Mouse (Mus musculus): ENCODE data around the gene 3110040M04Rik. TPM values are rescaled to one million over a fixed set of nuclear protein-coding genes. Genes with fewer than 3 reads are reported as not detected.
"Not testable (repeated sequence)": the region's sequence is repeated elsewhere in the genome, so short reads cannot be mapped to it uniquely, and the experiment has no call there.

3110040M04Rik gene
- polyA plus RNA-seq, 1 experiment = 0.13 TPM

GRCm38 (mm10) chr1:151178505-151179083 lies 25.3 kb upstream of the 3110040M04Rik start:
- Histone ChIP-seq H3K36me3 (ENCODE audit: control insufficient read depth, insufficient read depth, low read length) (no peaks in the 10 kb centered on the region), H3K4me3 (ENCODE audit: insufficient read depth, low read depth, low read length) (no peak overlapping the region), H3K27ac (ENCODE audit: insufficient read depth, low read depth, low read length) (no peak overlapping the region), H3K27me3 (replicated peaks; ENCODE audit: control insufficient read depth, insufficient read depth, low read length) (no peaks in the 10 kb centered on the region), H3K4me1 (ENCODE audit: control insufficient read depth, insufficient read depth, low read length) (peaks cover 10% of the 10 kb centered on the region; the same call in 1 of the 2 replicates)
- 79% methylated on average over 2 of the region's 2 CpGs for WGBS
- no peak for DNase-seq
- TF ChIP-seq POLR2A (IDR thresholded peaks at IDR 0.05; ENCODE audit: low read depth, low read length) (no peak), CTCF (conservative IDR thresholded peaks at IDR 0.05; ENCODE audit: insufficient read depth, insufficient read length, low read depth, low read length) (no peak)

GRCm38 (mm10) chr1:151180167-151180566 lies 23.8 kb upstream of the 3110040M04Rik start:
- 85% methylated on average over 2 of the region's 2 CpGs for WGBS

GRCm38 (mm10) chr1:151182266-151182665 lies 21.7 kb upstream of the 3110040M04Rik start, which contains the start of gene Gm47985:
TSS of gene Gm47985 (plus strand) at chr1:151182537.
- not testable (repeated sequence) for H3K4me3 ChIP-seq (ENCODE audit: insufficient read depth, low read depth, low read length); H3K27ac ChIP-seq (ENCODE audit: insufficient read depth, low read depth, low read length); DNase-seq; H3K27me3 ChIP-seq (replicated peaks; ENCODE audit: control insufficient read depth, insufficient read depth, low read length); H3K36me3 ChIP-seq (ENCODE audit: control insufficient read depth, insufficient read depth, low read length)
- peaks cover 15% of the 10 kb centered on the region; the same call in 1 of the 2 replicates for H3K4me1 ChIP-seq (ENCODE audit: control insufficient read depth, insufficient read depth, low read length)
- 100% methylated on average over 1 of the region's 7 CpGs for WGBS

More at GRCm38 (mm10) chr1:151180167-151180566, 23.8 kb upstream of the 3110040M04Rik start:
- Histone ChIP-seq H3K27me3 (replicated peaks; ENCODE audit: control insufficient read depth, insufficient read depth, low read length) (no peaks in the 10 kb centered on the region), H3K36me3 (ENCODE audit: control insufficient read depth, insufficient read depth, low read length) (no peaks in the 10 kb centered on the region), H3K4me3 (ENCODE audit: insufficient read depth, low read depth, low read length) (no peak overlapping the region), H3K4me1 (ENCODE audit: control insufficient read depth, insufficient read depth, low read length) (peaks cover 10% of the 10 kb centered on the region; the same call in 1 of the 2 replicates), H3K27ac (ENCODE audit: insufficient read depth, low read depth, low read length) (no peak overlapping the region)
- no peak for DNase-seq
- TF ChIP-seq CTCF (conservative IDR thresholded peaks at IDR 0.05; ENCODE audit: insufficient read depth, insufficient read length, low read depth, low read length) = no peak

- WGBS = 42% methylated on average over 3 of the region's 3 CpGs
Measured at GRCm38 (mm10) chr1:151186186-151186585, 17.7 kb upstream of the 3110040M04Rik start.

GRCm38 (mm10) chr1:151186879-151187424 lies 17.0 kb upstream of the 3110040M04Rik start:
- DNase-seq = peak; percentile 51
- not testable (repeated sequence) for H3K4me3 ChIP-seq (ENCODE audit: insufficient read depth, low read depth, low read length); H3K27me3 ChIP-seq (replicated peaks; ENCODE audit: control insufficient read depth, insufficient read depth, low read length); H3K36me3 ChIP-seq (ENCODE audit: control insufficient read depth, insufficient read depth, low read length)
- Histone ChIP-seq H3K4me1 (ENCODE audit: control insufficient read depth, insufficient read depth, low read length) (peaks cover 14% of the 10 kb centered on the region; the same call in 1 of the 2 replicates), H3K27ac (ENCODE audit: insufficient read depth, low read depth, low read length) (peak overlapping the region; percentile 95)
- 47% methylated on average over 4 of the region's 4 CpGs for WGBS

More at GRCm38 (mm10) chr1:151186186-151186585, 17.7 kb upstream of the 3110040M04Rik start:
- DNase-seq = peak; percentile 67
- not testable (repeated sequence) for H3K27me3 ChIP-seq (replicated peaks; ENCODE audit: control insufficient read depth, insufficient read depth, low read length); H3K36me3 ChIP-seq (ENCODE audit: control insufficient read depth, insufficient read depth, low read length); H3K4me3 ChIP-seq (ENCODE audit: insufficient read depth, low read depth, low read length)
- Histone ChIP-seq H3K4me1 (ENCODE audit: control insufficient read depth, insufficient read depth, low read length) (peaks cover 14% of the 10 kb centered on the region; the same call in 1 of the 2 replicates), H3K27ac (ENCODE audit: insufficient read depth, low read depth, low read length) (peak overlapping the region; percentile 95)

GRCm38 (mm10) chr1:151188469-151188868 lies 15.5 kb upstream of the 3110040M04Rik start:
- peak overlapping the region; percentile 71; the same call in 1 of the 2 replicates for H3K27ac ChIP-seq (ENCODE audit: insufficient read depth, low read depth, low read length)
- WGBS = 57% methylated on average over 4 of the region's 4 CpGs
- TF ChIP-seq POLR2A (IDR thresholded peaks at IDR 0.05; ENCODE audit: low read depth, low read length) = no peak
- TF ChIP-seq CTCF (conservative IDR thresholded peaks at IDR 0.05; ENCODE audit: insufficient read depth, insufficient read length, low read depth, low read length) = no peak
- no peak overlapping the region for H3K4me3 ChIP-seq (ENCODE audit: insufficient read depth, low read depth, low read length)
- no peaks in the 10 kb centered on the region for H3K27me3 ChIP-seq (replicated peaks; ENCODE audit: control insufficient read depth, insufficient read depth, low read length)
- H3K4me1 ChIP-seq (ENCODE audit: control insufficient read depth, insufficient read depth, low read length) = peaks cover 14% of the 10 kb centered on the region; the same call in 1 of the 2 replicates
- peak; percentile 51 for DNase-seq
- H3K36me3 ChIP-seq (ENCODE audit: control insufficient read depth, insufficient read depth, low read length) = no peaks in the 10 kb centered on the region

- H3K4me1 ChIP-seq (ENCODE audit: control insufficient read depth, insufficient read depth, low read length) = peaks cover 11% of the 10 kb centered on the region; the same call in 1 of the 2 replicates
- H3K4me3 ChIP-seq (ENCODE audit: insufficient read depth, low read depth, low read length); DNase-seq; H3K36me3 ChIP-seq (ENCODE audit: control insufficient read depth, insufficient read depth, low read length); H3K27me3 ChIP-seq (replicated peaks; ENCODE audit: control insufficient read depth, insufficient read depth, low read length); H3K27ac ChIP-seq (ENCODE audit: insufficient read depth, low read depth, low read length): not testable (repeated sequence)
- WGBS = 100% methylated on average over 1 of the region's 7 CpGs
Measured at GRCm38 (mm10) chr1:151192075-151192474, 11.8 kb upstream of the 3110040M04Rik start, which contains the start of gene Gm8947. TSS of gene Gm8947 (plus strand) at chr1:151192376.

GRCm38 (mm10) chr1:151192739-151193138 lies 11.2 kb upstream of the 3110040M04Rik start:
- not testable (repeated sequence) for DNase-seq; H3K4me3 ChIP-seq (ENCODE audit: insufficient read depth, low read depth, low read length); H3K27me3 ChIP-seq (replicated peaks; ENCODE audit: control insufficient read depth, insufficient read depth, low read length); H3K36me3 ChIP-seq (ENCODE audit: control insufficient read depth, insufficient read depth, low read length); H3K27ac ChIP-seq (ENCODE audit: insufficient read depth, low read depth, low read length)
- WGBS = 77% methylated on average over 15 of the region's 15 CpGs
- peaks cover 10% of the 10 kb centered on the region; the same call in 1 of the 2 replicates for H3K4me1 ChIP-seq (ENCODE audit: control insufficient read depth, insufficient read depth, low read length)

GRCm38 (mm10) chr1:151195986-151196385 lies 7.9 kb upstream of the 3110040M04Rik start:
- not testable (repeated sequence) for H3K4me1 ChIP-seq (ENCODE audit: control insufficient read depth, insufficient read depth, low read length); H3K4me3 ChIP-seq (ENCODE audit: insufficient read depth, low read depth, low read length); H3K36me3 ChIP-seq (ENCODE audit: control insufficient read depth, insufficient read depth, low read length); H3K27me3 ChIP-seq (replicated peaks; ENCODE audit: control insufficient read depth, insufficient read depth, low read length)
- peak overlapping the region; percentile 46; the same call in 1 of the 2 replicates for H3K27ac ChIP-seq (ENCODE audit: insufficient read depth, low read depth, low read length)
- 53% methylated on average over 4 of the region's 4 CpGs for WGBS
- peak; percentile 53 for DNase-seq

GRCm38 (mm10) chr1:151196690-151197089 lies 7.2 kb upstream of the 3110040M04Rik start:
- not testable (repeated sequence) for H3K4me1 ChIP-seq (ENCODE audit: control insufficient read depth, insufficient read depth, low read length); H3K27me3 ChIP-seq (replicated peaks; ENCODE audit: control insufficient read depth, insufficient read depth, low read length); DNase-seq; H3K4me3 ChIP-seq (ENCODE audit: insufficient read depth, low read depth, low read length); H3K36me3 ChIP-seq (ENCODE audit: control insufficient read depth, insufficient read depth, low read length)
- H3K27ac ChIP-seq (ENCODE audit: insufficient read depth, low read depth, low read length) = peak overlapping the region; percentile 56
- 81% methylated on average over 3 of the region's 3 CpGs for WGBS

Measured in kidney, adult 2 months (tissue).